Mouse (Mus musculus): ENCODE measurements at regions not wholly inside any gene's neighbourhood (a gene's known extent, or its start where the extent isn't known, plus 50 kb on each side); places are given as distances from the start of the nearest gene placed in this dataset.

DNA sequence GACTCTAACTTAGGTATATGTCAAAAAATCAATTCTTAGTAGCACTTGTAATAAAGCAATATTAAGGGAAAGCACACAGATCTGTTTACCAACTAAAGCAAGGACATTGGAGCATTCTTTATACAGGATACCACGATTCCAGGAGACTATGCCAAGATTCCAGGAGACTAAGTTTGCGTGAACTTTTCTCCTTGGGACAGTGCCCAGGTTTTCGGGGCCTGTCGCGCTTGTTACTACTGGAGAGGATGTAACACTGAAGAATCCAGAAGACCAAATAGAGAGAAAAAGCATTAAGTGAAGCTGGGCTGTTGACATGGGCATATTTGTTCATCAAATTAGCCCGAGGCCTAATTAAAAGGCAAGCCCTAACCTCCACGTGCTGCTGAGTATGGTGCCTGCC, 100.3 kb upstream of the Tmprss15 start:
- Histone ChIP-seq H3K27ac (ENCODE audit: insufficient read depth, low read depth, low read length) (no peak overlapping the region), H3K4me1 (ENCODE audit: control insufficient read depth, insufficient read depth, low read length) (no peaks in the 10 kb centered on the region), H3K4me3 (ENCODE audit: insufficient read depth, low read length) (no peak overlapping the region)
- TF ChIP-seq POLR2A (IDR thresholded peaks at IDR 0.05; ENCODE audit: borderline replicate concordance, low read depth, low read length) (no peak), CTCF (IDR thresholded peaks at IDR 0.05; ENCODE audit: low read depth, low read length) (no peak)

DNA sequence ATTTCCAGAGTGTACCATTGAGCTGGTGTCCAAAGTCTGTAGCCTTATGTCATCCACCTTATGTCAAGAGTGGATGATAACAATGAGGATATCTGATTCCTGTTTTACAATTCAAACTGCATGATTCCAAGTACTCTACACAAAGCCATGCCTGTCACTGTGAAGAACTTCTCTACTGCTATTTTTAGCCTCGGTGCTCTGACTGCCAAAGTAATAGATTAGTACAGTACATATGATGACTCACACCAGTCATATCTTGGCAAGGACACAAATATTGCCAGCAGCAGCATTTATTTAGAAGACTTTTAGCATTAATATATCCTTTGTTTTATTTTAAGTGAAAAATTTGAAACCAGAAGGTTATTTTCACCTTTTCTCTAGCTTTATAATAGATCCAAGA, 95.6 kb upstream of the Tmprss15 start:
- H3K27ac ChIP-seq (ENCODE audit: insufficient read depth, low read depth, low read length), result no peak overlapping the region
- TF ChIP-seq POLR2A (IDR thresholded peaks at IDR 0.05; ENCODE audit: borderline replicate concordance, low read depth, low read length) (no peak), CTCF (IDR thresholded peaks at IDR 0.05; ENCODE audit: low read depth, low read length) (no peak)
- H3K4me3 ChIP-seq (ENCODE audit: insufficient read depth, low read length), result no peak overlapping the region

DNA sequence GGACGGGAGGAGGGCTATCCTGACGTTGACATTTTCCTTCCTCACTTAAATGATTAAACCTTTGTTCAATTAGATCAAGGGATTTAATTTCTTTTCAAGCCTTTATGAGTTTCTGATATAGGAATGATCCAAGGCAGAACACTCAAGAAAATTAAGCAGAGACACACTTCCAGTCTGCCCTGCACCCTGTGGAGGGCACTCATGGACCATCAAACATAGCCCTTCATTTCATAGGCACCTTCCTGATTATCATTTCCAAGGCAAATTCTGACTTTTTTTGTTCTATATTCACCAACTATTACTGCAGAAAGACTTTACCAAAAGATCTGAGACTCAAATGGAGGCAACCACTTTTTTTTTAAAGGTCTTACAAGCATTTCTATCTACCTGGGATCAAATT, 91.6 kb upstream of the Tmprss15 start:
- Histone ChIP-seq H3K27ac (ENCODE audit: insufficient read depth, low read depth, low read length) (no peak overlapping the region), H3K4me3 (ENCODE audit: insufficient read depth, low read length) (no peak overlapping the region), H3K4me1 (ENCODE audit: control insufficient read depth, insufficient read depth, low read length) (no peaks in the 10 kb centered on the region)
- TF ChIP-seq POLR2A (IDR thresholded peaks at IDR 0.05; ENCODE audit: borderline replicate concordance, low read depth, low read length) (no peak), CTCF (IDR thresholded peaks at IDR 0.05; ENCODE audit: low read depth, low read length) (no peak)

More for the DNA sequence above, 95.6 kb upstream of the Tmprss15 start:
- H3K4me1 ChIP-seq (ENCODE audit: control insufficient read depth, insufficient read depth, low read length), result no peaks in the 10 kb centered on the region

DNA sequence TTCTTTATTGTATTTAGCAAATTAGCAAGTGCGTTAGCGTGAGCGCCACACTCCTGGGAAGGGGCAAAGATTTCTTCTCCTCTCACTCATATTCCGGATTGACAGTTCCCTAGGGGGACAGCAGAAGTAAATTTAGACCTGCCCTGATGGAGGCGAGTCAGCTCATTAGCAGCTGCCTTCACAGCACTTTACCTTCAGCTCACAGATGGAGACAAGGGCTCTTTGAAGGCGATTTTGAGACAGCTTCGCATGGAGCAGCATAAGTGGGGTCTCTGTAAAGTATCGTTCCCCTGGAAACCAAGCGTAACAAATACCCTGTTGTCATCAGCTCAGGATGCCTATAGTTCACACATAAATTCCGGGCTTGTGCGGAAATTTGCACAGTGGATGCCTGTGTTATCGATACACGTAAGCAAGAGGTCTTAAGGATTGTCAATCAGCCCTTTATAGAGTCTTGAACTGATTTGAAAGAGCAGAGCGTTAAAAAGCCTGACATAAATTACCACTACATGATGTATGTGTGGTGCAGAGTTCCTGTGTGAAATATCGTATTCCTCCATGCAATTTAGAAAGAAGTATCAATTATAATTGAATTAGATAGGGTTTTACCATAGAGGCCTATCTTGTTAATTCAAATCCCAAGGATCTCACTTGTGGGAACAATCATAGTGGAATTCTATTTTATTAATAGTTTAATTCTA, 86.6 kb upstream of the Tmprss15 start:
- Histone ChIP-seq H3K27ac (ENCODE audit: insufficient read depth, low read depth, low read length) (no peak overlapping the region), H3K4me3 (ENCODE audit: insufficient read depth, low read length) (no peak overlapping the region), H3K4me1 (ENCODE audit: control insufficient read depth, insufficient read depth, low read length) (no peaks in the 10 kb centered on the region)
- no peak for TF ChIP-seq POLR2A (IDR thresholded peaks at IDR 0.05; ENCODE audit: borderline replicate concordance, low read depth, low read length)

DNA sequence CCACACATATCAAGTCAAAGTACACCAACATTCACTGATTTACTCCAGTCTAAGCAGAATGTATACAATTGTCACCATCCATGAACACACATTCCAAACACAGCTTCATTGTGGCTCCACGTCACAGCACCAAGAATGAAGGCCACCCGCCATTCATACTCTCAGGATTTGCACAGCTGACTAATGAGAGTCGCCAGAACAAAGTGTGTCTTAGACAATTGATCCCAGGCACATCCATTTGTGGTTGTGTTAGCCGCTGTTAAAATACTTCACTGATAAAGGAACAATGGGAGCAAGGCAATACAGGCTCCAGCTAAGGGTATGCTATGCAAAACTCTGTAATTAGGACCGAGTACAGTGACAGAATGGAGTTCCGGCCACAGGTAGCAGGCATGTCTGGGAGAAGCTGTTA, 85.9 kb upstream of the Tmprss15 start:
- Histone ChIP-seq H3K4me3 (ENCODE audit: insufficient read depth, low read length) (no peak overlapping the region), H3K27ac (ENCODE audit: insufficient read depth, low read depth, low read length) (no peak overlapping the region), H3K4me1 (ENCODE audit: control insufficient read depth, insufficient read depth, low read length) (no peaks in the 10 kb centered on the region)
- TF ChIP-seq POLR2A (IDR thresholded peaks at IDR 0.05; ENCODE audit: borderline replicate concordance, low read depth, low read length), result no peak
- no peak for TF ChIP-seq CTCF (IDR thresholded peaks at IDR 0.05; ENCODE audit: low read depth, low read length)

DNA sequence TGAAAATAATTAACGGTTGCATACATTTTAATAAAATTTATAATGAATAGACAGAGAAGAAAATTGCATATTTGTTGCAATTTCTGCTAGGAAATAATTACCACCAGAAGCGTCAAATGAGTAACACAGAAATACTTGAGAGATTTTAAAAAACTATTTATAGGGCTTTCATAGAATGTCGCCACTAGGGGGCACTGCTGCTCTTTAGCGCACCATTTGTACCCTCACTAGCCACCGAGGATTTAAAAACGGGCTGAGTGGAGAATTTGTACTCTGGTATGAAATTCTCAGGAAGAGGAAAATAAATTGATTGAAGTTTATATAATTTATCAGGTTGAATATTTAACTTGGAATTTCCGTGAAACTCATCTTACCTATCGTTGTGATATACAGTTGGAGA, 77.3 kb upstream of the Tmprss15 start:
- Histone ChIP-seq H3K4me1 (ENCODE audit: control insufficient read depth, insufficient read depth, low read length) (no peaks in the 10 kb centered on the region), H3K27ac (ENCODE audit: insufficient read depth, low read depth, low read length) (no peak overlapping the region), H3K4me3 (ENCODE audit: insufficient read depth, low read length) (no peak overlapping the region)
- TF ChIP-seq POLR2A (IDR thresholded peaks at IDR 0.05; ENCODE audit: borderline replicate concordance, low read depth, low read length), result no peak
- TF ChIP-seq CTCF (IDR thresholded peaks at IDR 0.05; ENCODE audit: low read depth, low read length), result peak; percentile 64; the same call in 1 of the 2 replicates

DNA sequence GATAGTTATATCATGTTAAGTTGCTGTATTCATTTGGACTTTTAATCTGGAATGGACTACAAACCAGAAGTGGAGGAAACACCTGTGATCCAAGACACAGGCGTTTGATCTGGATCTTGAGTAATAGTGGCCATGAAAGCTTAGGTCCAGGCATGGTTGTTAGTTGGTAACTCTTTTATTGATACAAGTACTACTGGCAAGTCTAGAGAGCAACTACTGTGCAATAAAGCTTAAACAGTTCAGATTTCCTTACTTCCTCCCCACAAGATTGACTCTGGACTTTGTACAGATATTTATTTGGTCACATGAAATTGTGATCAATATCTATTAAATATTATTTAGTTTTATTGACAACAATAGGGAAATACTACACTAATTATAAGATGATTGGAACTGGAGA, 51.9 kb upstream of the Tmprss15 start:
- Histone ChIP-seq H3K4me3 (ENCODE audit: insufficient read depth, low read length) (no peak overlapping the region), H3K4me1 (ENCODE audit: control insufficient read depth, insufficient read depth, low read length) (no peaks in the 10 kb centered on the region), H3K27ac (ENCODE audit: insufficient read depth, low read depth, low read length) (no peak overlapping the region)
- no peak for TF ChIP-seq CTCF (IDR thresholded peaks at IDR 0.05; ENCODE audit: low read depth, low read length)
- no peak for TF ChIP-seq POLR2A (IDR thresholded peaks at IDR 0.05; ENCODE audit: borderline replicate concordance, low read depth, low read length)
